Mouse (Mus musculus): Measurements from ENCODE around the gene Zmynd8. TPM values are rescaled to one million over a fixed set of nuclear protein-coding genes. Genes with fewer than 3 reads are reported as not detected.

Zmynd8 gene
- polyA plus RNA-seq, 1 experiment from 2014 or later, result 53.6 TPM

GRCm38 (mm10) chr2:165782324-165782723 is 116.5 kb downstream of the Zmynd8 start:
- Histone ChIP-seq H3K9ac (ENCODE audit: low read length) (no peak overlapping the region), H3K4me2 (ENCODE audit: low read length) (no peak overlapping the region), H3K27ac (ENCODE audit: low read depth) (no peak overlapping the region), H3K4me3 (ENCODE audit: low read depth, low read length) (no peak overlapping the region), H3K9me3 (ENCODE audit: control insufficient read depth, low read length) (no peaks in the 10 kb centered on the region), H3K4me1 (replicated peaks; ENCODE audit: control insufficient read depth, insufficient read depth, low read length) (no peaks in the 10 kb centered on the region; the same call in 1 of the 2 replicates), H3K27me3 (replicated peaks; ENCODE audit: control insufficient read depth, insufficient read depth, low read length) (no peaks in the 10 kb centered on the region), H3K36me3 (ENCODE audit: control insufficient read depth, insufficient read depth, low read length) (peaks cover 47% of the 10 kb centered on the region)
- ATAC-seq (replicated peaks; ENCODE audit: low FRiP score, low TSS enrichment, low read depth) (peak; percentile 10; the same call in 1 of the 2 replicates), DNase-seq (ENCODE audit: low spot score) (peak; percentile 94)
- 46% methylated on average over 5 of the region's 5 CpGs for WGBS

- 23% methylated on average over 6 of the region's 6 CpGs for WGBS
- no peaks in the 10 kb centered on the region for H3K9me3 ChIP-seq (ENCODE audit: control insufficient read depth, low read length)
- H3K36me3 ChIP-seq (ENCODE audit: control insufficient read depth, insufficient read depth, low read length), result peaks cover 17% of the 10 kb centered on the region
- no peak overlapping the region for H3K9ac ChIP-seq (ENCODE audit: low read length)
- H3K27me3 ChIP-seq (replicated peaks; ENCODE audit: control insufficient read depth, insufficient read depth, low read length), result no peaks in the 10 kb centered on the region
- no peak overlapping the region for H3K4me2 ChIP-seq (ENCODE audit: low read length)
- no peaks in the 10 kb centered on the region; the same call in 1 of the 2 replicates for H3K4me1 ChIP-seq (replicated peaks; ENCODE audit: control insufficient read depth, insufficient read depth, low read length)
- DNase-seq (ENCODE audit: low spot score) (peak; percentile 88), ATAC-seq (replicated peaks; ENCODE audit: low FRiP score, low TSS enrichment, low read depth) (peak; percentile 48; the same call in 1 of the 2 replicates)
- H3K27ac ChIP-seq (ENCODE audit: low read depth), result no peak overlapping the region
- no peak overlapping the region for H3K4me3 ChIP-seq (ENCODE audit: low read depth, low read length)
These were observed 119.9 kb downstream of the Zmynd8 start for GRCm38 (mm10) chr2:165778927-165779326.

GRCm38 (mm10) chr2:165769375-165769948 is 129.4 kb downstream of the Zmynd8 start:
- Histone ChIP-seq H3K4me1 (replicated peaks; ENCODE audit: control insufficient read depth, insufficient read depth, low read length) (no peaks in the 10 kb centered on the region), H3K4me3 (ENCODE audit: low read depth, low read length) (no peak overlapping the region), H3K36me3 (ENCODE audit: control insufficient read depth, insufficient read depth, low read length) (no peaks in the 10 kb centered on the region), H3K4me2 (ENCODE audit: low read length) (no peak overlapping the region), H3K27ac (ENCODE audit: low read depth) (no peak overlapping the region), H3K9ac (ENCODE audit: low read length) (no peak overlapping the region), H3K27me3 (replicated peaks; ENCODE audit: control insufficient read depth, insufficient read depth, low read length) (no peaks in the 10 kb centered on the region), H3K9me3 (ENCODE audit: control insufficient read depth, low read length) (no peaks in the 10 kb centered on the region)
- DNase-seq (ENCODE audit: low spot score) (no peak), ATAC-seq (replicated peaks; ENCODE audit: low FRiP score, low TSS enrichment, low read depth) (no peak)
- WGBS, result 58% methylated on average over 8 of the region's 10 CpGs

- Histone ChIP-seq H3K36me3 (ENCODE audit: control insufficient read depth, insufficient read depth, low read length) (no peaks in the 10 kb centered on the region), H3K9ac (ENCODE audit: low read length) (no peak overlapping the region), H3K27ac (ENCODE audit: low read depth) (no peak overlapping the region), H3K4me1 (replicated peaks; ENCODE audit: control insufficient read depth, insufficient read depth, low read length) (no peaks in the 10 kb centered on the region), H3K9me3 (ENCODE audit: control insufficient read depth, low read length) (no peaks in the 10 kb centered on the region), H3K27me3 (replicated peaks; ENCODE audit: control insufficient read depth, insufficient read depth, low read length) (no peaks in the 10 kb centered on the region), H3K4me3 (ENCODE audit: low read depth, low read length) (no peak overlapping the region), H3K4me2 (ENCODE audit: low read length) (no peak overlapping the region)
- ATAC-seq (replicated peaks; ENCODE audit: low FRiP score, low TSS enrichment, low read depth) (no peak), DNase-seq (ENCODE audit: low spot score) (no peak)
- 64% methylated on average over 11 of the region's 11 CpGs for WGBS
These were observed 129.9 kb downstream of the Zmynd8 start for GRCm38 (mm10) chr2:165768805-165769358.

- no peaks in the 10 kb centered on the region for H3K4me1 ChIP-seq (replicated peaks; ENCODE audit: control insufficient read depth, insufficient read depth, low read length)
These were observed 139.3 kb downstream of the Zmynd8 start for GRCm38 (mm10) chr2:165759421-165759985.

GRCm38 (mm10) chr2:165758534-165758933 is 140.3 kb downstream of the Zmynd8 start:
- 22% methylated on average over 5 of the region's 5 CpGs for WGBS
- Histone ChIP-seq H3K9me3 (ENCODE audit: control insufficient read depth, low read length) (no peaks in the 10 kb centered on the region), H3K9ac (ENCODE audit: low read length) (no peak overlapping the region), H3K36me3 (ENCODE audit: control insufficient read depth, insufficient read depth, low read length) (no peaks in the 10 kb centered on the region), H3K4me1 (replicated peaks; ENCODE audit: control insufficient read depth, insufficient read depth, low read length) (no peaks in the 10 kb centered on the region), H3K4me3 (ENCODE audit: low read depth, low read length) (no peak overlapping the region), H3K4me2 (ENCODE audit: low read length) (no peak overlapping the region), H3K27ac (ENCODE audit: low read depth) (no peak overlapping the region), H3K27me3 (replicated peaks; ENCODE audit: control insufficient read depth, insufficient read depth, low read length) (no peaks in the 10 kb centered on the region)
- DNase-seq (ENCODE audit: low spot score) (no peak), ATAC-seq (replicated peaks; ENCODE audit: low FRiP score, low TSS enrichment, low read depth) (no peak)

More at GRCm38 (mm10) chr2:165759421-165759985, 139.3 kb downstream of the Zmynd8 start:
- Histone ChIP-seq H3K4me3 (ENCODE audit: low read depth, low read length) (no peak overlapping the region), H3K9me3 (ENCODE audit: control insufficient read depth, low read length) (no peaks in the 10 kb centered on the region), H3K9ac (ENCODE audit: low read length) (no peak overlapping the region), H3K27me3 (replicated peaks; ENCODE audit: control insufficient read depth, insufficient read depth, low read length) (no peaks in the 10 kb centered on the region), H3K27ac (ENCODE audit: low read depth) (no peak overlapping the region), H3K4me2 (ENCODE audit: low read length) (no peak overlapping the region), H3K36me3 (ENCODE audit: control insufficient read depth, insufficient read depth, low read length) (no peaks in the 10 kb centered on the region)
- ATAC-seq (replicated peaks; ENCODE audit: low FRiP score, low TSS enrichment, low read depth) (no peak), DNase-seq (ENCODE audit: low spot score) (no peak)
- 86% methylated on average over 13 of the region's 13 CpGs for WGBS

GRCm38 (mm10) chr2:165757799-165758198 is 141.0 kb downstream of the Zmynd8 start:
- H3K27me3 ChIP-seq (replicated peaks; ENCODE audit: control insufficient read depth, insufficient read depth, low read length), result no peaks in the 10 kb centered on the region
- no peak overlapping the region for H3K27ac ChIP-seq (ENCODE audit: low read depth)
- H3K36me3 ChIP-seq (ENCODE audit: control insufficient read depth, insufficient read depth, low read length), result no peaks in the 10 kb centered on the region
- H3K9ac ChIP-seq (ENCODE audit: low read length), result no peak overlapping the region
- DNase-seq (ENCODE audit: low spot score) (no peak), ATAC-seq (replicated peaks; ENCODE audit: low FRiP score, low TSS enrichment, low read depth) (no peak)
- 75% methylated on average over 15 of the region's 15 CpGs for WGBS
- no peaks in the 10 kb centered on the region for H3K9me3 ChIP-seq (ENCODE audit: control insufficient read depth, low read length)
- H3K4me3 ChIP-seq (ENCODE audit: low read depth, low read length), result no peak overlapping the region
- H3K4me1 ChIP-seq (replicated peaks; ENCODE audit: control insufficient read depth, insufficient read depth, low read length), result no peaks in the 10 kb centered on the region
- no peak overlapping the region for H3K4me2 ChIP-seq (ENCODE audit: low read length)

- peaks cover 18% of the 10 kb centered on the region for H3K27me3 ChIP-seq (replicated peaks; ENCODE audit: control insufficient read depth, insufficient read depth, low read length)
- DNase-seq (ENCODE audit: low spot score) (no peak), ATAC-seq (replicated peaks; ENCODE audit: low FRiP score, low TSS enrichment, low read depth) (no peak)
- no peaks in the 10 kb centered on the region for H3K4me1 ChIP-seq (replicated peaks; ENCODE audit: control insufficient read depth, insufficient read depth, low read length)
- no peak overlapping the region for H3K4me2 ChIP-seq (ENCODE audit: low read length)
- no peak overlapping the region for H3K9ac ChIP-seq (ENCODE audit: low read length)
- no peak overlapping the region for H3K27ac ChIP-seq (ENCODE audit: low read depth)
- H3K4me3 ChIP-seq (ENCODE audit: low read depth, low read length), result no peak overlapping the region
- no peaks in the 10 kb centered on the region for H3K36me3 ChIP-seq (ENCODE audit: control insufficient read depth, insufficient read depth, low read length)
- no peaks in the 10 kb centered on the region for H3K9me3 ChIP-seq (ENCODE audit: control insufficient read depth, low read length)
- 84% methylated on average over 4 of the region's 4 CpGs for WGBS
These were observed 146.1 kb downstream of the Zmynd8 start for GRCm38 (mm10) chr2:165752704-165753103.

GRCm38 (mm10) chr2:165751068-165751467 is 147.7 kb downstream of the Zmynd8 start:
- Histone ChIP-seq H3K36me3 (ENCODE audit: control insufficient read depth, insufficient read depth, low read length) (no peaks in the 10 kb centered on the region), H3K27me3 (replicated peaks; ENCODE audit: control insufficient read depth, insufficient read depth, low read length) (peaks cover 19% of the 10 kb centered on the region), H3K9me3 (ENCODE audit: control insufficient read depth, low read length) (no peaks in the 10 kb centered on the region), H3K27ac (ENCODE audit: low read depth) (no peak overlapping the region), H3K4me3 (ENCODE audit: low read depth, low read length) (no peak overlapping the region), H3K9ac (ENCODE audit: low read length) (no peak overlapping the region), H3K4me2 (ENCODE audit: low read length) (no peak overlapping the region), H3K4me1 (replicated peaks; ENCODE audit: control insufficient read depth, insufficient read depth, low read length) (no peaks in the 10 kb centered on the region)
- ATAC-seq (replicated peaks; ENCODE audit: low FRiP score, low TSS enrichment, low read depth) (no peak), DNase-seq (ENCODE audit: low spot score) (no peak)
- WGBS, result 45% methylated on average over 7 of the region's 7 CpGs

Data from intestine, embryonic 14.5 days (tissue).